Mouse (Mus musculus) E14TG2a.4 (cell line): Measurements from ENCODE around the gene Srpr.

Source experiments
- CTCF ChIP-seq: conservative IDR thresholded peaks from 2 replicates; pipeline ENCODE4 v1.5.1; 2014; ENCODE audit warnings: low read length
- NANOG ChIP-seq: IDR thresholded peaks from 2 replicates; pipeline ENCODE4 v1.6.1; 2014; ENCODE audit warnings: borderline replicate concordance, low read length, mixed read lengths
- POU5F1 ChIP-seq: IDR thresholded peaks from 2 replicates; pipeline ENCODE4 v1.6.1; 2014; ENCODE audit warnings: low read length, borderline replicate concordance

DNA sequence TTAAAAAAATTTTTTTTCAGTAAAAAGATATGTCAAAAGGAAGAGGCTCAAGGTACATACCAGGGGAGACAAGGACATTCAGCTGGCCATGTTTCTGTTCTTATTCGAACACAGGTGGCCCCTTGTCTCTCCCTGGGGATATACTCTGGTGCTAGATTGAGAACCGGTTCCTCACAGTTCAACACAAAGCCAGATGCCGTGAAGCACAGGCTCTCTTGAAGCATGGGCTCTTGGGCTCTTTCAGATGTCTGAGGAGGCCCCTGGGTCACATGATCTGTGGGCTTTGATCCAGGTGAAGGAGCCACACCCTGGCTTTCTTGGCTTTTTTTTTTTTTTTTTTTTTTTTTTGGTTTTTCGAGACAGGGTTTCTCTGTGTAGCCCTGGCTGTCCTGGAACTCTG, 13.5 kb upstream of the Srpr start:
- no peak for TF ChIP-seq CTCF
- no peak for TF ChIP-seq POU5F1
- no peak for TF ChIP-seq NANOG
